Mouse (Mus musculus): ENCODE data around the gene Lrp8. TPM values are rescaled to one million over a fixed set of nuclear protein-coding genes. Genes with fewer than 3 reads are reported as not detected.
A peak's percentile ranks its signal among the peaks of the same experiment; 100 is the strongest.

The Lrp8 gene
- polyA plus RNA-seq, 1 experiment from 2014 or later = 0.61 TPM

- no peak overlapping the region for H3K9ac ChIP-seq (replicated peaks)
- no peaks in the 10 kb centered on the region for H3K36me3 ChIP-seq (replicated peaks; ENCODE audit: insufficient read depth, low read length)
- H3K27ac ChIP-seq (ENCODE audit: low read depth) = no peak overlapping the region
- TF ChIP-seq CTCF (IDR thresholded peaks at IDR 0.05; ENCODE audit: low read depth) = no peak
- TF ChIP-seq EP300 (IDR thresholded peaks at IDR 0.05; ENCODE audit: low read depth) = no peak
- DNase-seq (no peak), ATAC-seq (no peak)
- 64% methylated on average over 9 of the region's 9 CpGs for WGBS (ENCODE audit: insufficient replicate concordance)
- no peak overlapping the region for H3K4me2 ChIP-seq (ENCODE audit: low read depth, low read length)
- H3K27me3 ChIP-seq (ENCODE audit: insufficient read depth, low read length) = no peaks in the 10 kb centered on the region
- no peaks in the 10 kb centered on the region for H3K4me1 ChIP-seq (ENCODE audit: insufficient read depth)
- H3K4me3 ChIP-seq (ENCODE audit: low read depth, low read length) = no peak overlapping the region
- H3K9me3 ChIP-seq (ENCODE audit: low read length) = no peaks in the 10 kb centered on the region
Observed at GRCm38 (mm10) chr4:107765196-107765813, 36.8 kb upstream of the Lrp8 start.

- no peak for TF ChIP-seq EP300 (IDR thresholded peaks at IDR 0.05; ENCODE audit: low read depth)
- Histone ChIP-seq H3K27ac (ENCODE audit: low read depth) (no peak overlapping the region), H3K4me3 (ENCODE audit: low read depth, low read length) (no peak overlapping the region), H3K36me3 (replicated peaks; ENCODE audit: insufficient read depth, low read length) (no peaks in the 10 kb centered on the region), H3K9ac (replicated peaks) (no peak overlapping the region), H3K4me1 (ENCODE audit: insufficient read depth) (no peaks in the 10 kb centered on the region), H3K9me3 (ENCODE audit: low read length) (no peaks in the 10 kb centered on the region), H3K27me3 (ENCODE audit: insufficient read depth, low read length) (no peaks in the 10 kb centered on the region), H3K4me2 (ENCODE audit: low read depth, low read length) (no peak overlapping the region)
- no peak for ATAC-seq
- 77% methylated on average over 5 of the region's 5 CpGs for WGBS (ENCODE audit: insufficient replicate concordance)
- DNase-seq = no peak
Observed at GRCm38 (mm10) chr4:107766182-107766581, 35.9 kb upstream of the Lrp8 start.

- H3K27me3 ChIP-seq (ENCODE audit: insufficient read depth, low read length) = no peaks in the 10 kb centered on the region
- no peak overlapping the region for H3K4me2 ChIP-seq (ENCODE audit: low read depth, low read length)
- WGBS (ENCODE audit: insufficient replicate concordance) = 84% methylated on average over 16 of the region's 16 CpGs
- H3K27ac ChIP-seq (ENCODE audit: low read depth) = no peak overlapping the region
- no peak overlapping the region for H3K9ac ChIP-seq (replicated peaks)
- H3K4me1 ChIP-seq (ENCODE audit: insufficient read depth) = peaks cover 12% of the 10 kb centered on the region
- TF ChIP-seq EP300 (IDR thresholded peaks at IDR 0.05; ENCODE audit: low read depth) = no peak
- H3K36me3 ChIP-seq (replicated peaks; ENCODE audit: insufficient read depth, low read length) = no peaks in the 10 kb centered on the region
- no peak overlapping the region for H3K4me3 ChIP-seq (ENCODE audit: low read depth, low read length)
- H3K9me3 ChIP-seq (ENCODE audit: low read length) = no peaks in the 10 kb centered on the region
- no peak for DNase-seq
- no peak for ATAC-seq
Observed at GRCm38 (mm10) chr4:107772122-107772825, 29.8 kb upstream of the Lrp8 start.

- TF ChIP-seq CTCF (IDR thresholded peaks at IDR 0.05; ENCODE audit: low read depth) (no peak), EP300 (IDR thresholded peaks at IDR 0.05; ENCODE audit: low read depth) (no peak)
- Histone ChIP-seq H3K27ac (ENCODE audit: low read depth) (no peak overlapping the region), H3K4me2 (ENCODE audit: low read depth, low read length) (no peak overlapping the region), H3K4me1 (ENCODE audit: insufficient read depth) (peaks cover 12% of the 10 kb centered on the region), H3K9ac (replicated peaks) (no peak overlapping the region), H3K9me3 (ENCODE audit: low read length) (no peaks in the 10 kb centered on the region), H3K4me3 (ENCODE audit: low read depth, low read length) (no peak overlapping the region), H3K36me3 (replicated peaks; ENCODE audit: insufficient read depth, low read length) (no peaks in the 10 kb centered on the region), H3K27me3 (ENCODE audit: insufficient read depth, low read length) (no peaks in the 10 kb centered on the region)
- DNase-seq = peak; percentile 40
- 45% methylated on average over 2 of the region's 2 CpGs for WGBS (ENCODE audit: insufficient replicate concordance)
- peak; percentile 84 for ATAC-seq
Observed at GRCm38 (mm10) chr4:107774868-107775267, 27.2 kb upstream of the Lrp8 start.

GRCm38 (mm10) chr4:107775672-107776071, 26.4 kb upstream of the Lrp8 start:
- ATAC-seq (peak; percentile 6; the same call in 1 of the 2 replicates), DNase-seq (no peak)
- Histone ChIP-seq H3K9me3 (ENCODE audit: low read length) (no peaks in the 10 kb centered on the region), H3K9ac (replicated peaks) (no peak overlapping the region), H3K4me3 (ENCODE audit: low read depth, low read length) (no peak overlapping the region), H3K27me3 (ENCODE audit: insufficient read depth, low read length) (no peaks in the 10 kb centered on the region), H3K4me2 (ENCODE audit: low read depth, low read length) (no peak overlapping the region), H3K4me1 (ENCODE audit: insufficient read depth) (peaks cover 12% of the 10 kb centered on the region), H3K27ac (ENCODE audit: low read depth) (no peak overlapping the region), H3K36me3 (replicated peaks; ENCODE audit: insufficient read depth, low read length) (no peaks in the 10 kb centered on the region)
- TF ChIP-seq EP300 (IDR thresholded peaks at IDR 0.05; ENCODE audit: low read depth) = no peak
- TF ChIP-seq CTCF (IDR thresholded peaks at IDR 0.05; ENCODE audit: low read depth) = no peak
- 37% methylated on average over 7 of the region's 7 CpGs for WGBS (ENCODE audit: insufficient replicate concordance)

- H3K27me3 ChIP-seq (ENCODE audit: insufficient read depth, low read length) = no peaks in the 10 kb centered on the region
- H3K36me3 ChIP-seq (replicated peaks; ENCODE audit: insufficient read depth, low read length) = no peaks in the 10 kb centered on the region
- 59% methylated on average over 5 of the region's 5 CpGs for WGBS (ENCODE audit: insufficient replicate concordance)
- peak overlapping the region; percentile 69 for H3K27ac ChIP-seq (ENCODE audit: low read depth)
- no peak for TF ChIP-seq EP300 (IDR thresholded peaks at IDR 0.05; ENCODE audit: low read depth)
- ATAC-seq = peak; percentile 30; the same call in 1 of the 2 replicates
- H3K4me2 ChIP-seq (ENCODE audit: low read depth, low read length) = 0 out of 2 replicates have a peak overlapping the region, but pooled peaks have one; percentile 15
- H3K4me1 ChIP-seq (ENCODE audit: insufficient read depth) = peaks cover 12% of the 10 kb centered on the region
- no peak overlapping the region for H3K9ac ChIP-seq (replicated peaks)
- peak; percentile 52 for DNase-seq
- H3K4me3 ChIP-seq (ENCODE audit: low read depth, low read length) = no peak overlapping the region
- H3K9me3 ChIP-seq (ENCODE audit: low read length) = no peaks in the 10 kb centered on the region
Observed at GRCm38 (mm10) chr4:107776990-107777673, 24.9 kb upstream of the Lrp8 start.
